Mouse (Mus musculus) R1 (cell line): ENCODE measurements around the gene Cplane1.

Experiments
- DNase-seq: peaks from one replicate; pipeline ENCODE4 v3.0.0-alpha.2; 2018; ENCODE audit warnings: low read depth, low spot score

The Cplane1 gene

DNA sequence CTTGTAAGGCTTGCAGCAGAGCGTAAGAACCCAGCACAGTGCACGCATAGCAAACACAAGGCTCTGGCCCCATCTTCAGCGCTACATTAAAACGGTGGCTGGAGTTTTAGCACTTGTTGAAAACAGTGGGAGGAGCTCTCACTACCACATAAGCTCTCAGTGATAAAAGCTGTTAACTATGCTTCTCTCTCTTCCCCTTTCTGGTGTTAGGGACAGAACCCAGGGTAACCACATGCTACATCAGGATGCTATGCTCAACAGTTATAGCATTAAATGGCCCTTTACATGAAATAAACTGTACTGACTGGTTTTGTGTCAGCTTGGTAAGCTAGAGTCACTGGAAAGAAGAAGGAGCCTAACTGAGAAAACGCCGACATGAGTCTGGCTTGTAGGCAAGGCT is 125.2 kb downstream of the Cplane1 start:
- DNase-seq, result no peak

DNA sequence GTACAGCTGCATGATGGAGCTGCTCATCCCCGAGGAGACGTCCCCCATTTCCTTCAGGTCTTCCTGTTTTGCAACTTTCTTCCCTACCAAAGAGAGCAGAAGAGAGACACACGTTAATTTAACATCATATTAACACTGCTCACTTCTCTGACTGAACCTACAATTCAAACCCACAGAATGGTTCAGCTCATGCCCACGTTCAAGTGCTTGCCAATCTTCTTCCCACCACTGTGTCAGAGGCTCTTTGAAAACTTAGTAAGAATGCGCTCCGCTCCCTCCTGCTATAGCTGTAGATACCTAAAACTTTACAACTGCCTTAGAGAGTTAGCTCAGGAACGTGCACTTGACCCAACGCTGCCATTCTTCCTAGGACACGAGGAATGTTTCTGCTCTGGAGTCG is 134.0 kb downstream of the Cplane1 start:
- no peak for DNase-seq

DNA sequence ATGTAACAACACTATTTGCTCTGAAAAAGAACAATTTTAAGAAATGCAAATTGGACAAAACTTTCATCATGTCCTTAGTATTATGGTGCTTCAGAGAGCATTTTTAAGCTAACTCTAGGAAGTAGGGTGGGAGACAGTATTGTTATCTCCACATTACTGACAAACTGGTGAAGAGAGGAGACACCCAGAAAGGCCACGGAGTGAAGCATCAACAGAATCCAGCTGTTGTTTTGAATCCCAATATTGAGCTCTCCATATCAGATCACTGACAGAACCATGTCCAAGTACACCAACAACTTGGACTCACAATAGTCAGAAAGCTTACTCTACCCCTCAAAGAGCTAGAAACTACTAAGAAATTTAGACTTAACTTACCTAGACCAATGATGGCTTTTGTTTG is 136.6 kb downstream of the Cplane1 start:
- no peak for DNase-seq

DNA sequence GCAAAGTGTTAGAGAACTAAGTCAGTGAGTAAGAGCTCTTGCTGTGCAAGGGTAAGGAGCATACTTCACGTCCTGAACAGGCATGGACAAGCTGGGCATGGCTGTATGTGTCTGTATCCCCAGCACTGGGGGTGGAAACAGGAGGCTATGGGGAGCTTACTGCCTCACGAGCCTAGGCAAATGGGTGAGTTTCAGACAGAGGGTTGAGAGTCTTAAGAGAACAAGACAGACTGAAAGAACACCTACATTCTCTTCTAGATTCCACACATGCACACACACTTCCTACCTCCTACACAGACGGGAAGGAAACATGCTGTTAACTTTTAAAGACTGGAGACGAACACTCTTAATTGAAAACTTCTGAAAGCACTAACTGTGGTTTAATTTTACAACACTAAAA is 148.5 kb downstream of the Cplane1 start:
- no peak for DNase-seq

DNA sequence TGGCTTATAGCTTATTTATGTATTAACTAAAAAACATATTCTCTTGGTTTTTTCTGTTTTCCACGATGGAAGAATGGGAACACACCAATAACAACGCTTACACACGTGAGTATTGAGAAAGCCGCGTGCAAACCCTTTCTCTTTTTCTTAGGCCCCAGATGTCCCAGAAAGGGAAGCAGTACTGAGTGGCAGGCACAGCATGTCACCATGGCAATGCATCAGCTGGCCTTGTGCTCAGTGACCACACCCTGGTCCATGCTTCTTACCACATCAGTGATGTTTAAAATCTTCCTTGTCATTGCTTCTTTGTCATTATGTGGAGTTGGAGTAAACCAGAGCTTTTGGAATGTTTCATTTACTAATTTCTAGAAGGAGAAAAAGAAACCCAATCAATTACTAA is 150.3 kb downstream of the Cplane1 start:
- no peak for DNase-seq
